Mouse (Mus musculus) colon, adult 2 months (tissue): ENCODE measurements around the gene Ppp1cb. TPM values are rescaled to one million over a fixed set of nuclear protein-coding genes. Genes with fewer than 3 reads are reported as not detected.

Experiments used
- polyA plus RNA-seq: library from polyadenylated mRNA; depleted of rRNA; stranded (reverse); fragments of >200 nt; gene quantifications from 2 replicates; pipeline ENCODE4 v1.2.3, GENCODE M21; 2012; rRNA removed

Gene Ppp1cb
- 12.9 and 19.6 TPM in 2 replicates for polyA plus RNA-seq

GRCm38 (mm10) chr5:32458408-32459143, at the start of gene Ppp1cb:
Gene Ppp1cb (plus strand): TSS chr5:32458843.

Other genes with a start within 250 kb of the Ppp1cb start
- 0.24 TPM in 2 replicates for gene Plb1, start 226.1 kb upstream of the Ppp1cb start, polyA plus RNA-seq
- 2.7 and 4.4 TPM in 2 replicates for gene Yes1, start 152.3 kb downstream of the Ppp1cb start, polyA plus RNA-seq